13 mouse cellular contexts compared by ENCODE assay signal in genomic region chr7:113186041-113186800, GRCm38 (mm10). TPM values are rescaled to one million over a fixed set of nuclear protein-coding genes. Genes with fewer than 3 reads are reported as not detected.
DNase-seq lines count a peak whose midpoint lies in the region; ATAC-seq and TF ChIP-seq lines count a peak whose summit lies in the region.
"Had no signal": no experiment of that assay in that cellular context is flagged by ENCODE, and none has a peak within 500 bp of the region (broad histone marks: within the 10 kb centered on the region; RNA-seq: fewer than 3 reads in every experiment).

No protein-coding gene starts in this region.

- no peak for TF ChIP-seq CTCF in embryonic fibroblast, embryonic 13.5 days (IDR thresholded peaks at IDR 0.05; ENCODE audit: borderline replicate concordance, insufficient read depth, low read length)

- peak; percentile 49 for DNase-seq in kidney, adult 11 months
- DNase-seq in kidney, adult 18-20 months = no peak
- peak; percentile 69 for DNase-seq in MN1 (ENCODE audit: low spot score)
- peak; percentile 23 to 64 for DNase-seq in kidney, postnatal 36 days
- no peak for DNase-seq in forebrain, embryonic 10.5 days (ENCODE audit: extremely low spot score, low spot score)
- DNase-seq in c-Kit-positive CD71-positive TER-119-positive erythroid progenitor cells, embryonic 14.5 days (ENCODE audit: low spot score) = no peak
- DNase-seq: gastrocnemius, postnatal 10 days; left cerebral cortex, postnatal 4 days; thymus, postnatal 4 days had no signal

- no peaks in the 10 kb centered on the region for H3K36me3 ChIP-seq in forebrain, embryonic 10.5 days (replicated peaks)
- H3K36me3 ChIP-seq: embryonic facial prominence, embryonic 12.5 days; lung, embryonic 15.5 days had no signal

- no peaks in the 10 kb centered on the region for H3K27me3 ChIP-seq in forebrain, embryonic 10.5 days (ENCODE audit: poor library complexity, severe bottlenecking)
- H3K27me3 ChIP-seq: embryonic facial prominence, embryonic 12.5 days; lung, embryonic 15.5 days had no signal

- 70% methylated on average over 10 of the region's 10 CpGs for WGBS in forebrain, embryonic 10.5 days

- 0 out of 2 replicates have a peak, but pooled peaks cover 5% of the 10 kb centered on the region for H3K9me3 ChIP-seq in forebrain, embryonic 10.5 days
- H3K9me3 ChIP-seq: embryonic facial prominence, embryonic 12.5 days; lung, embryonic 15.5 days had no signal

- H3K27ac ChIP-seq in embryonic fibroblast, embryonic 13.5 days (ENCODE audit: insufficient read depth, low read length) = peak overlapping the region; percentile 95
- H3K27ac ChIP-seq in forebrain, embryonic 10.5 days = no peak overlapping the region
- H3K27ac ChIP-seq: embryonic facial prominence, embryonic 12.5 days; lung, embryonic 15.5 days had no signal

- ATAC-seq in megakaryocyte progenitor cell, adult 5-6 weeks (replicated peaks; ENCODE audit: poor library complexity) = no peak

- TF ChIP-seq POLR2A in embryonic fibroblast, embryonic 13.5 days (IDR thresholded peaks at IDR 0.05; ENCODE audit: low read depth, low read length) = no peak

- peaks cover 36% of the 10 kb centered on the region for H3K4me1 ChIP-seq in embryonic fibroblast, embryonic 13.5 days (ENCODE audit: control insufficient read depth, insufficient read depth, low read length)
- H3K4me1 ChIP-seq in forebrain, embryonic 10.5 days = peaks cover 28% of the 10 kb centered on the region

- H3K4me3 ChIP-seq in embryonic fibroblast, embryonic 13.5 days (ENCODE audit: insufficient read depth, low read length) = no peak overlapping the region
- no peak overlapping the region for H3K4me3 ChIP-seq in forebrain, embryonic 10.5 days
- H3K4me3 ChIP-seq: embryonic facial prominence, embryonic 12.5 days; lung, embryonic 15.5 days had no signal

RNA-seq across cellular contexts. Expression of gene Arntl, which starts 21.0 kb away (rescaled TPM):
- polyA plus RNA-seq in embryonic fibroblast, embryonic 13.5 days (2011; ENCODE audit: insufficient read length, low read depth, missing spikeins) = 24.4 and 27.8 TPM in 2 replicates
- 7.7 and 8.6 TPM in 2 replicates for polyA plus RNA-seq in forebrain, embryonic 10.5 days (2016; fragmentation: Nextera tagmentation; extraction: Ambion mirVana)
- total RNA-seq in megakaryocyte progenitor cell, adult 5-6 weeks (2015) = 7.0 and 10.0 TPM in 2 replicates
- total RNA-seq in megakaryocyte progenitor cell, adult 5-6 weeks (2017) = 10.9 and 11.4 TPM in 2 replicates

Comparison
In these comparisons a context has a peak if more than half of its experiments do, and no peak if none do; other contexts are left out.
1. DNase-seq: peak in kidney, adult 11 months (single experiment), MN1 (single experiment) and kidney, postnatal 36 days (2 of 2); none in kidney, adult 18-20 months (single experiment), forebrain, embryonic 10.5 days (single experiment) and c-Kit-positive CD71-positive TER-119-positive erythroid progenitor cells, embryonic 14.5 days (single experiment).